Mouse (Mus musculus) testis, adult 2 months (tissue): ENCODE data around the gene 1700102P08Rik.

Source experiments
- CTCF ChIP-seq: fragments of 200-500 bp; IDR thresholded peaks from 2 replicates; pipeline ENCODE4 v1.5.1; 2012; ENCODE audit warnings: low read depth, mild to moderate bottlenecking, inconsistent platforms, low read length, moderate library complexity; ENCODE audit not compliant: control insufficient read depth, insufficient read depth, insufficient replicate concordance
- POLR2A ChIP-seq: fragments of 200-500 bp; IDR thresholded peaks from 2 replicates; pipeline ENCODE4 v1.6.1; 2012; ENCODE audit warnings: low read depth, mild to moderate bottlenecking, inconsistent platforms, low read length, moderate library complexity; ENCODE audit not compliant: control insufficient read depth

GRCm38 (mm10) chr9:108428384-108428783, 35.8 kb downstream of the 1700102P08Rik start, which contains the start of gene Ccdc36:
- no peak for TF ChIP-seq POLR2A
- TF ChIP-seq CTCF: no peak
